Mouse (Mus musculus): ENCODE measurements around the gene Samd4b.

- TF ChIP-seq POLR2A (IDR thresholded peaks at IDR 0.05; ENCODE audit: borderline replicate concordance, extremely low read depth, low read depth, low read length) (peak; percentile 68; the same call in 1 of the 2 replicates), CTCF (IDR thresholded peaks at IDR 0.05; ENCODE audit: insufficient read depth, low read length) (no peak)
These were observed 1.3 kb downstream of the Samd4b start for GRCm38 (mm10) chr7:28596436-28597276.

Measured in lung, adult 2 months (tissue).